Mouse (Mus musculus) embryonic fibroblast, embryonic 13.5 days (primary cell): ENCODE data around the gene Tarm1.

ENCODE experiments used
- CTCF ChIP-seq: IDR thresholded peaks from 2 replicates; pipeline ENCODE4 v1.5.1; 2011; ENCODE audit warnings: mild to moderate bottlenecking, control low read depth, low read length, moderate library complexity, borderline replicate concordance; ENCODE audit not compliant: insufficient read depth
- POLR2A ChIP-seq: IDR thresholded peaks from 2 replicates; pipeline ENCODE4 v1.6.1; 2011; ENCODE audit warnings: low read depth, mild to moderate bottlenecking, control low read depth, low read length, moderate library complexity

DNA sequence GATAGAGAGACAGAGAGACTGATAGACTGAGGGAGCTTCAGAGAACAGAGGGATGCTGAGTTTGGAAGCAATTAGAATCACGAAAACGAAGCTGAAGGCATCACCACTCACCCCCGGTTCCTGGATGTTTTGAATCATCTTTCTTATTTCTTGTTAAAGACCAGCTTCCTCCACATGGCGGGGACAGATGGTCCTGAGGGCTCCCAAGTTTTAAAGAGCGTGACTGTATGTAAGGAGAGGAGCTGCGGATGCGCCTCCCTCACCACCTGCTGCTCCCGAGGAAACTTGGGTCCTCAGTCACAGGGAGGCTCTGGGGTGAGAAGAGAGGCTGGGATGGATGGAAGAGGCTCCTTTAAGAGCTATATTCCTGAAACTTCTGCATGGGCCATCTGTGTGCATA lies 42.2 kb downstream of the Tarm1 start:
- no peak for TF ChIP-seq CTCF
- TF ChIP-seq POLR2A, result no peak
